Mouse (Mus musculus): ENCODE measurements around the gene Os9.

Os9 gene

DNA sequence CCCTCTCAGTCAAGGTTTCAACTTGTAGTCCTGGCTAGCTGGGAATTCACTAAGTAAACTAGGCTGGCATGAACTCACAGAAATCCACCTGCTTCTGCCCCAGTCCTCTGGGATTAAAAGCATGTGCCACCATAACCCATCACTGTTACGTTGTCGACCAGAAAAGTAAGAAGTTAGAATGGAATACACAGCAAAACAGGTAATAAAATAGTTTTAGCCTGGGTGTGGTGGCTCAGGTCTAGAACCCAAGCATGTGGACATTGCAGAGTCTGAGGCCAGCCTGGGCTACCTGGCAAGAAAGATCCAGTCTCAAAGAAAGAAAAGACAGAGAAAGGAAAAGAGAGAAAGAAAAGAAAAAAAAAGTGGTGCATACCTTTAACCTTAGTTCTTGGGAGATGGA is 59.4 kb downstream of the Os9 start:
- DNase-seq: no peak

- DNase-seq: no peak
Observed at GRCm38 (mm10) chr10:127061085-127061484, 59.8 kb downstream of the Os9 start.

- DNase-seq: peak; percentile 69 to 74
Observed at GRCm38 (mm10) chr10:127059968-127060916, 60.7 kb downstream of the Os9 start, which contains the start of gene March9. TSS of gene March9 (minus strand) at chr10:127060184.

DNA sequence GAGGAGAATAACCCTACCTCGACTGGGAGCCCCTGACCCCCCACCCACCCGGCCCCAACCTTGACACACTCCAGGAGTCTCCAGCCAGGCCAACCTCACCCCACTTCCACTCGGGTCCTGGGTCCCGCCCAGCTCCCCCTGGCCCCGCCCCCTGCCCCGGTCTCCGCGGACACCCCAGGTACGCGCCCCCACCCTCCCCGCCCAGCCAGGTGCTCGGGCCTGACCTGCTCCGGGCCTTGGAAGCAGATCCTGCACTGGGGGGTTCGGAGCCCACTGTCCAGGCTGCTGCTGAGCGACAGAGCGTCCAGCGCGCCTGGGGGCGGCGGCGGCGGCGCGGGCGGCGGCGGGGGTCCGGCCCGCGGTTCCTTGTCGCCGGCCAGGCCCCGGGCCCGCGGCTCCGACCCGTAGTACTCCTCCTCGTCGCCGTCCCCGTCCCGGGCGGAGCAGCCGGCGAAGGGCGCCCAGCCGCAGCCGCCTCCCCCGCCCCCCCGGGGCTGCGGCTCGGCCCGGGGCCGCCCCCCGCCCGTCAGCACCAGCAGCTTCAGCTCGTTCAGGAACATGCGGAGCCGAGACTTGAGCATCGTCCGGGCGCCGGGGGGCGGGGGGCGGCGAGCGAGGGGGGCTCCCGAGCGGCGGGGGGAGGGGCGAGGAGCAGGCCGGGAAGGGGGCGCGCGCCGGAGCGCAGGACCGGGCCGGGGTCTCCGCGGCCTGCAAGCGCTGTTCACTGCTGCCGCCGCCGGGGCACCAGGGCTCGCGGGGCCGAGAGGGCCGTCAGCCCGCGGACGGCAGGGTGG is 61.6 kb downstream of the Os9 start:
- DNase-seq: peak in 1 of 2 experiments; percentile 20

- DNase-seq: peak in 1 of 2 experiments; percentile 25
Observed at GRCm38 (mm10) chr10:127058708-127059107, 62.2 kb downstream of the Os9 start.

GRCm38 (mm10) chr10:127058161-127058560 is 62.8 kb downstream of the Os9 start:
- peak; percentile 89 to 91 for DNase-seq

- no peak for DNase-seq
Observed at GRCm38 (mm10) chr10:127056490-127056889, 64.4 kb downstream of the Os9 start.

DNA sequence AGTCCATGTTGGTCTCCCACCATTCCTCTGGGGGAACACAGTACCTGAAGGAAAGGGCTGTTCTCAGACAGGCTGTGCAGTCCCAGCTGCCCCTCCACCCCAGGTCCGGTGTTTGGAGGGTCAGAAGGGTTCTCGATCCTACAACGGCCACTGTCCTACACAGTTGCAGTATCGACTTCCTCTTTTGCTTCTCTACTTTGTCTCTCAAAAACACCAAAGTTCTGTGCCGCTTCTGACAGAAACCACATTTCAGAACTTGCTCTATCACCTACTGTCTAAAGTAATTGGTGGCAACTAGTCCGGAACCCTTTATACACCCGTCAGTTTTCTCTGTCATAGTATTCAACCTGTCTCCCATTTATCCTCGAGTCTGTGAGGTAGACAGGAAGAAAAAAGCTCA is 65.5 kb downstream of the Os9 start:
- peak in 1 of 2 experiments; percentile 33 for DNase-seq

DNA sequence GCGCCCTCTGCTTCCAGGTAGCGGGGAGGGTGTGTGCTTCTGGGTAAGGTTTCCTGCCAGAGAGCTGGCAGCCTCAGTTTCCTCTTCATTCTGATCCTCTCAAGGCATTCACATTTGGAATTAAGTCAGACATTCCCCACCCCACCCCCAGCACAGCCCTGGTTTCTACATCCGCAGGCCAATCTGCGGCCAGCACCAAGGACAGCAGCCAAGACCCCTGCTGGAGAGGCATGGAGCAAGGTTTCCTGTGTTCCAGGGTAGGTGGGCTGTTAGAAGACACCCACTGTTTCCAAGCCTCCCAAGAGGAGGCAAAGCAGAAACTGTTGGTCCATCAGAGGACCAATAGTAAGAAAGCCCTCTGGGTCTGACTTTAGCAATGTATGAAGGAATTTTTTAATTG is 66.3 kb downstream of the Os9 start:
- no peak for DNase-seq

GRCm38 (mm10) chr10:127050119-127050474 is 70.8 kb downstream of the Os9 start:
- no peak for DNase-seq

- DNase-seq: peak in 1 of 2 experiments; percentile 31
Observed at GRCm38 (mm10) chr10:127049395-127050118, 71.4 kb downstream of the Os9 start.

DNA sequence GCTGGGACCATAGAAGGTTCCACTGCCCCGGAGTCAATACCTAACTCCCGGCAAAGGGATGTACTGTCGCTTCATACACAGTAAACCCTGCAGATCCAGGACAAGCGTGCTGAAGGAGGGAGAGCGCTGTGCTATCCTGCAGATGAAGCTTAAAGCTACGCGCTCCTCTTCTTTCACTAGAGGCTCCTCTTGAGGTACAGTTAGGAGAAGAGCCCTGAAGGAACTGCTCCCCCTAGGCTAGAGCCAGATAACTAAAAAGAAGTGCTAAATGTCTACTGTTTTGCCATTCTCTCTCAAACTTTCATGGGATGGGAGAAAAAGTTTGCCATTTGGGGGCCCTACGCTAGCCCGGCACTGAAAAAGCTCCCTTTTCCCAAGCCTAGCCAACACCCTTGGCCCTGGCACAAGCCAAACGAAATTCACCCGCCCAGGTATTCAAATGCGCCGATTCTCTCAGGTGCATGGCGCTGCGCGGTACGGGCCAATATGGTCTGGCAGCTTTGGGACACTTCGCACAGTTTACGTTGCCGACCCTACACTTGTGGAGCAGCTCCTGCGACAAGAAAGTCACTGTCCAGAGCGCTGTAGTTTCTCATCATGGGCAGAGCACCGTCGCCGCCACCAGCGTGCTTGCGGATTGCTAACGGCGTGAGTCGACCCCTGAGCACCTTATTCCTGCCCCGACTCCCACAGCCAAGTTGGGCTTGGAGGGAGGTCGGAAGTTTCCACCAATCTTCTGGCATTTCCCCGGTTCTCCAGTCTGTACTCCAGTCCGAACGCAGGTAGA is 72.1 kb downstream of the Os9 start:
- no peak for DNase-seq

DNA sequence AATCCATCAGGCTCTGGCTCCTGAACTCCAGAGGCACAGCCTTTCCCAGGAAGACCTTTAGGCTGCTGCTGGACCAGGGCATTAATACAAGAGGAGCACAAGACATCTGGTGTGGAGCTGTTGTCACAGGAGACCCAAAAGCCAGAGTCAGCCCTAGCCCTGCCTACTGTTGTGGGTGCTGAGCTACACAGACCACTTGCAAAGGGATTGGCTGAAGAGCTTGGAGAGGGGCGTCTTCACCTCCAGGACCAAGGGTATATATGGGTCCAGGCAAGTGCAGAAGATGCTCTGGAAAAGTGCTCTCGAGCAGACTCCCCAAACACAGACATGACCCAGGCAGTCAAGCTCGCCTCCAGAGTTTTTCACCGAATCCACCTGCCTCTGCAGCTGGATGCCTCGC is 73.0 kb downstream of the Os9 start, which contains the start of gene Cyp27b1:
Gene Cyp27b1 (plus strand): TSS at position 297 of the 400 bp plus-strand sequence.
- no peak for DNase-seq

Data from B cell, adult 2 months (primary cell).